Mouse (Mus musculus) forebrain, embryonic 11.5 days (tissue): ENCODE measurements at regions not wholly inside any gene's neighbourhood (a gene's known extent, or its start where the extent isn't known, plus 50 kb on each side); places are given as distances from the start of the nearest gene placed in this dataset.

Experiments
- ATAC-seq: fragments of 200-750 bp; cut with Nextera tagmentation; replicated peaks from 2 replicates; pipeline ENCODE4 v1.8.0; 2017; ENCODE audit warnings: moderate TSS enrichment; ENCODE audit not compliant: low FRiP score
- DNase-seq: peaks from one replicate; pipeline ENCODE4 v3.0.0-alpha.2; 2017; ENCODE audit warnings: low spot score
- H3K27ac ChIP-seq: fragments of 300-500 bp; sonication (generic); 2 replicates; pipeline ENCODE4 v1.5.1; 2014; ENCODE audit warnings: low read depth, low read length
- H3K27me3 ChIP-seq: fragments of 300-500 bp; sonication (generic); 2 replicates; pipeline ENCODE4 v1.6.1; 2014; ENCODE audit warnings: mild to moderate bottlenecking, low read length, mixed read lengths; ENCODE audit not compliant: control insufficient read depth, insufficient read depth
- H3K36me3 ChIP-seq: fragments of 300-500 bp; sonication (generic); 2 replicates; pipeline ENCODE4 v1.6.1; 2014; ENCODE audit warnings: mild to moderate bottlenecking, low read length, moderate library complexity, mixed read lengths; ENCODE audit not compliant: control insufficient read depth, insufficient read depth
- H3K4me1 ChIP-seq: fragments of 300-500 bp; sonication (generic); replicated peaks from 2 replicates; pipeline ENCODE4 v1.6.1; 2014; ENCODE audit warnings: low read length, mixed read lengths; ENCODE audit not compliant: control insufficient read depth, insufficient read depth
- H3K4me2 ChIP-seq: fragments of 300-500 bp; sonication (generic); 2 replicates; pipeline ENCODE4 v1.6.1; 2014; ENCODE audit warnings: low read depth, mild to moderate bottlenecking, low read length, moderate library complexity, mixed read lengths; ENCODE audit not compliant: severe bottlenecking
- H3K4me3 ChIP-seq: fragments of 300-500 bp; sonication (generic); 2 replicates; pipeline ENCODE4 v1.5.1; 2014; ENCODE audit warnings: low read depth, low read length
- H3K9ac ChIP-seq: fragments of 300-500 bp; sonication (generic); 2 replicates; pipeline ENCODE4 v1.6.1; 2014; ENCODE audit warnings: low read length
- H3K9me3 ChIP-seq: fragments of 300-500 bp; sonication (generic); 2 replicates; pipeline ENCODE4 v1.6.1; 2016; ENCODE audit warnings: low read length, mixed read lengths; ENCODE audit not compliant: control insufficient read depth
- WGBS: fragments of 180-500 bp; shearing (Covaris S2); extraction: QIAGEN DNeasy Blood & Tissue Kit; methylation state at CpG from one replicate; pipeline ENCODE4 v1.1.7; 2014; 5-methylcytosine and 5-hydroxymethylcytosine counted together

- H3K4me3 ChIP-seq, result no peak overlapping the region
- no peak overlapping the region for H3K4me2 ChIP-seq
- DNase-seq (no peak), ATAC-seq (no peak)
- H3K27ac ChIP-seq, result no peak overlapping the region
- H3K27me3 ChIP-seq, result no peaks in the 10 kb centered on the region
- H3K9ac ChIP-seq, result no peak overlapping the region
- peaks cover 7% of the 10 kb centered on the region; the same call in 1 of the 2 replicates for H3K4me1 ChIP-seq
- no peaks in the 10 kb centered on the region for H3K9me3 ChIP-seq
- H3K36me3 ChIP-seq, result no peaks in the 10 kb centered on the region
- 68% methylated on average over 25 of the region's 25 CpGs for WGBS
These were observed 51.5 kb upstream of the Ryk start for GRCm38 (mm10) chr9:102782926-102783850.

GRCm38 (mm10) chr9:102784329-102785026, 50.2 kb upstream of the Ryk start:
- Histone ChIP-seq H3K36me3 (no peaks in the 10 kb centered on the region), H3K27me3 (no peaks in the 10 kb centered on the region), H3K4me2 (no peak overlapping the region), H3K4me3 (no peak overlapping the region), H3K9me3 (no peaks in the 10 kb centered on the region), H3K4me1 (peaks cover 4% of the 10 kb centered on the region; the same call in 1 of the 2 replicates), H3K27ac (no peak overlapping the region), H3K9ac (0 out of 2 replicates have a peak overlapping the region, but pooled peaks have one; percentile 24)
- ATAC-seq, result peak; percentile 82
- DNase-seq, result peak; percentile 96
- WGBS, result 15% methylated on average over 10 of the region's 10 CpGs
